Mouse (Mus musculus) Patski (cell line): Measurements from ENCODE around the gene Gpr15. TPM values are rescaled to one million over a fixed set of nuclear protein-coding genes. Genes with fewer than 3 reads are reported as not detected.

Source experiments
- ATAC-seq: fragments of 100-300 bp; one replicate; pipeline ENCODE4 v1.8.0; 2021
- CTCF ChIA-PET: fragments of 350-600 bp; sonication (Branson Sonifier 250); formaldehyde crosslinking; loops from one replicate; lab custom pipeline; 2022; ENCODE audit warnings: inconsistent platforms; lab: Charles Lee
- POLR2A ChIA-PET: fragments of 350-600 bp; sonication (Branson Sonifier 250); formaldehyde crosslinking; loops from one replicate; lab custom pipeline; 2022; ENCODE audit warnings: antibody characterized with exemption, inconsistent platforms; lab: Charles Lee
- DNase-seq: peaks from one replicate; pipeline ENCODE4 v3.0.0-alpha.2; 2011; ENCODE audit warnings: low read depth, low spot score
- H3K27me3 ChIP-seq: fragments of 371-371 bp; one replicate; pipeline ENCODE4 v1.5.1; 2021
- CTCF ChIP-seq: fragments of 100-300 bp; IDR thresholded peaks from one replicate; pipeline ENCODE4 v1.5.1; 2021
- in situ Hi-C: fragments of 300-500 bp; cut with MboI; formaldehyde crosslinking; loops from 3 replicates; pipeline ENCODE4 v1.11.1; 2018; ENCODE audit warnings: low pct_unique_long_range_greater_than_20kb, mixed read lengths
- polyA plus RNA-seq: library from polyadenylated mRNA; unstranded; gene quantifications from one replicate; pipeline ENCODE4 v1.2.3, GENCODE M21; 2021

The Gpr15 gene
- polyA plus RNA-seq, 1 experiment from 2014 or later, result not detected

DNA sequence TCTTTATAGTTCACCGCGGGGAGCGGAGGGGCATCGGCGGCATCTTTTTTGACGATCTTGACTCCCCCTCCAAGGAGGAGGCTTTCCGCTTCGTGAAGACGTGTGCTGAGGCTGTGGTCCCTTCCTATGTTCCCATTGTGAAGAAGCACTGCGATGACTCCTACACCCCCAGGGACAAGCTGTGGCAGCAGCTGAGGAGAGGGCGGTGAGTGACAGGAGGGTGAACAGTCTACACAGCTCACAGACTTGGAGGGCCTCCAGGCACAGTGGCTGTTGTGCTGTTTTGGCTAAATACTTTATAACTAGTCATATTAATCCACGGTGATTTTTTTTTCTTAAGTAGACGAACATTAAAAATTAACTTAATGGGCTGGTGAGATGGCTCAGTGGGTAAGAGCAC, 43.6 kb downstream of the Gpr15 start:
- in situ Hi-C loops, result loop anchor here (5.0 kb wide), 1 partner anchor 52 kb away; the partner anchor contains the start of gene Cldnd1
- POLR2A ChIA-PET, result no interaction called here
- no peak for TF ChIP-seq CTCF
- ATAC-seq (no peak), DNase-seq (no peak)
- H3K27me3 ChIP-seq, result no peaks in the 10 kb centered on the region
- CTCF ChIA-PET, result interaction anchor here (1.5 to 1.7 kb wide), 2 partner anchors 8 to 21 kb away, joined by 3 to 4 read pairs; no protein-coding TSS in a partner anchor

DNA sequence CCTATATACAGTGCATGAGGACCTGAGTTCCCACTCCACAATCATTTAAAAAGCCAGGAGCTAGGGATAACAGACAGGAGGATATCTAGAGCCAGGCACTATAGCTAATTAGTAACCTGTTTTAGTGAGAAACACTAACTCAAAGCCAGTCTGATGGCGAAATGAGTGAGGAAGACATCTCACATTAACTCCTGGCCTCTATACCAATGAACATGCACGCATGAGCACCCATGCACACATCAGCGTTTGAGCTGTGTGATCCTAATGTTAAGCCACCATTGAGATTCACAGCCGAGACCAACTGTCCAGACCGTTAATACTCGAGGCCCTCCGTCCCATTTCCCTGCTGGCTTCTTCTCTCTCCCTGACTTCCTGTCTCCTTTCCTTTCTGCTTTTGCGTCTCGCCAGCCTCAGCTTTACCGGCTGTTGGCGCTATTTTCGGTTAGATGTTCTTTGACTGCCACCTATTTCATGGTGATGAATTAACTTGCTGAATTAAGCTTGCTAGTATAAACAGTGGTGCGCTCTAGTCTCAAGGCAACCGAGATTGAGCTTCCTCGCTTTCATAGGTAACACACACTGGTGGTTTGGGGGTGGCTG, 45.0 kb downstream of the Gpr15 start:
- DNase-seq (no peak), ATAC-seq (no peak)
- POLR2A ChIA-PET, result no interaction called here
- no peaks in the 10 kb centered on the region for H3K27me3 ChIP-seq
- CTCF ChIA-PET, result interaction anchor here (1.0 to 1.5 kb wide), 3 partner anchors 9 to 28 kb away, joined by 3 read pairs; no protein-coding TSS in a partner anchor
- in situ Hi-C loops, result no loop called here
- TF ChIP-seq CTCF, result no peak

DNA sequence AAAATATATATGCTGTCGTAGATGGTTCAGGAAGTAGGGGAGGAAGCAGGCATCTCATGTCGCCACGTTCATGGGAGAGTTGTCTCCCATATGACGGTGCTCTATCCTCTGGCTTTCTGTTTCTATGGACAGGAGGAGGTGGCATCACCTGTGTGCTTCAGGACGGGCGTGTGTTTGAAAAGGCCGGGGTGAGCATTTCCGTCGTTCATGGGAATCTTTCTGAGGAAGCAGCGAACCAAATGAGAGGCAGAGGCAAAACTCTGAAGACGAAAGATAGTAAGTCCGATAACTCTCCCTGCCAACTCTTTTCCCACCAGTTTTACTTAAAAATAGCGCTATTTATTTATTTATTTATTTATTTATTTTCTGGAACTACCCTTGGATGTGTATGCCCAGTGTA, 46.5 kb downstream of the Gpr15 start:
- in situ Hi-C loops, result no loop called here
- ATAC-seq (no peak), DNase-seq (no peak)
- no peak for TF ChIP-seq CTCF
- ChIA-PET POLR2A (interaction anchor here (0.7 kb wide), 1 partner anchor 10 kb away, joined by 3 read pairs; no protein-coding TSS in a partner anchor), CTCF (interaction anchor here (2.0 kb wide), 1 partner anchor 14 kb away, joined by 5 read pairs; no protein-coding TSS in a partner anchor)
- no peaks in the 10 kb centered on the region for H3K27me3 ChIP-seq

DNA sequence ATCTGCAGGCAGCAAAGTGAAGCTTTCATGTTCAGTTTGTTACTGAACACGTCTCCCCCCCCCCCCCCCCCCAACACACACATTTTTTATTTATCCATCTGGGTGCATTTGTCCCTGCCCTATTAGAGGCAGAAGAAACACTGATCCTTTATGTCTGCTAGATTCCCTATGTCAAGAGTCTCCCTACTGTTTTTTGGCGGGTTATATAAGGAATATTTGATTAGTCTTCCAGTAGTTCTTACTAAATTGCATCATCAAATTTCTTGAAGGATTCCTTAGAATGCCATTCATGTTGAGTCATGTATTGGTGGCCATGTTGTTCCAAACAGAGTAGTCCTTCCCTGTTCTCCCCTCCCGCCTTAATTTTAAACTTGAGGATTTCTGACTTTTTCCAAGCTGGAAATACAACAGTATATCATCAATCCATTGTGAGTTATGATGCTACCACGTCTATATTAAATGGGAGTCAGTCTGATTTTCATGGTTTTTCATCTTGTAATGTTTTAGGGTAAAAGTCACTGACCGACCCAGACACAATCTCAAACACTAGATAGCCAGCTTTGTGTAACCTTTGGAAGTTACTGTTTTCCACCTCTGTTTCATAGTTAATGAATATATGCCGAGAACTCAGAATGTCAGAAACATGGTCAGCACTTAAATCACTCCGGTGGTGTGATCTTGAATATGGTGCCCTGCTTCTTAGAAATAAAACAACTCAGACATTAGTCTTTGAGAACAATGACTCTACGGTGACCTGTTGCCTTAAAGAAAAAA, 47.5 kb downstream of the Gpr15 start:
- in situ Hi-C loops, result no loop called here
- DNase-seq, result no peak
- CTCF ChIA-PET, result interaction anchor here (2.0 kb wide), 1 partner anchor 15 kb away, joined by 5 read pairs; no protein-coding TSS in a partner anchor
- TF ChIP-seq CTCF, result no peak
- POLR2A ChIA-PET, result interaction anchor here (0.7 to 0.9 kb wide), 2 partner anchors 11 to 14 kb away, joined by 3 to 4 read pairs; no protein-coding TSS in a partner anchor
- H3K27me3 ChIP-seq, result no peaks in the 10 kb centered on the region
- ATAC-seq, result no peak

DNA sequence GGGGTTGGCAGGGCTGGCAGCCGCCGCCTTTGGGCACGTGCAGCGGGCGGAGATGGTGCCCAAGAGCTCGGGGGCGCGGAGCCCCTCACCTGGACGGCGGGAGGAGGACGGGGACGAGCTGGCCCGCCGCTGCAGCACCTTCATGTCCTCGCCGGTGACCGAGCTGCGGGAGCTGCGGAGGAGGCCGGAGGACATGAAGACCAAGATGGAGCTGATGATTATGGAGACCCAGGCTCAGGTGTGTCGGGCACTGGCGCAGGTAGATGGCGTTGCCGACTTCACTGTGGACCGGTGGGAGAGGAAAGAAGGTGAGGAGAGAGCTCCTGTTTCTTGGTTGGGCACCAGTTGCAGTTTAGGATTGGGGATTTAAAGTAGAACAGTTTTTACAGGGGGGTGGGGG, 48.2 kb downstream of the Gpr15 start:
- in situ Hi-C loops, result no loop called here
- no peak for ATAC-seq
- ChIA-PET POLR2A (interaction anchor here (0.9 kb wide), 1 partner anchor 13 kb away, joined by 4 read pairs; no protein-coding TSS in a partner anchor), CTCF (no interaction called here)
- no peak for TF ChIP-seq CTCF
- no peaks in the 10 kb centered on the region for H3K27me3 ChIP-seq
- DNase-seq, result no peak

DNA sequence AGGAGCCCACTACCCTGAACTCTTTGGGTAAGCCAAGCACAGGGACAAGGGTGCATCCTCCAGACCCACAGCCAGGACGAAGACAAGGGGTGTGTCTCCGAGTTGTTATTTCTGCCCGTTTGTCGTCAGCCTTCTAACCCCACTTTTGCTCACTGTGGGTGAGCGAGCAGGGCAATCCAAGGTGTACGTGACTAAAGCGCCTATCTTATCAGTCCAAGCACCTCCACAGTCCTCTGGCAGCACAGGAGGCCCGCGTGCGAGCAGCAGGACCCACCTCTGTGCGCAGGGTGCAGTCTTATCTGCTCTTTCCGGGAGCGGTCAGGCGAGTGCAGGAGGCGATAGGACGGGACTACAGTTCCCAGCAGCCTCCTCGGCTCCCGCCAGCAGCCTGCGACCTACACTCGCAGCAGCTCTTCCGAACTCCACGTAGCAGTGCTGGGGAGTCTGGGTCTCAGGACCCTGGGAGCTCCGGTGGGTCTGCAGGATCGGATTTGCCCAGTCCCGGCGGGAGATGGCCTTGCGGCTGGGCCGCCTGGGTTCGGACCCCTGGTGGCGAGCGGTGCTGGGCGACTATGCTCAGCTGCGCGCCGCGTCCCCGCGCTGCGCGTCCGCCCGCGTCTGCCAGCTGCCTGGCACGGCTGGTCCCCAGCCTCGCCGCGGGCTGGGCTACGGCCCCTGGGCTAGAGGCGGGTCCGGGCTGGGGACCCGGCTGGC, 48.8 kb downstream of the Gpr15 start, which contains the start of gene Cpox:
Gene Cpox, plus strand, starts transcription at position 376 of the 714 bp plus-strand sequence.
- no peaks in the 10 kb centered on the region for H3K27me3 ChIP-seq
- DNase-seq (peak; percentile 34), ATAC-seq (peak; percentile 98)
- ChIA-PET CTCF (no interaction called here), POLR2A (interaction anchor here (0.9 to 1.0 kb wide), 2 partner anchors 12 to 58 kb away, joined by 3 to 4 read pairs; partner anchors contain the start of gene Cldnd1)
- in situ Hi-C loops, result no loop called here
- TF ChIP-seq CTCF, result peak; percentile 37

DNA sequence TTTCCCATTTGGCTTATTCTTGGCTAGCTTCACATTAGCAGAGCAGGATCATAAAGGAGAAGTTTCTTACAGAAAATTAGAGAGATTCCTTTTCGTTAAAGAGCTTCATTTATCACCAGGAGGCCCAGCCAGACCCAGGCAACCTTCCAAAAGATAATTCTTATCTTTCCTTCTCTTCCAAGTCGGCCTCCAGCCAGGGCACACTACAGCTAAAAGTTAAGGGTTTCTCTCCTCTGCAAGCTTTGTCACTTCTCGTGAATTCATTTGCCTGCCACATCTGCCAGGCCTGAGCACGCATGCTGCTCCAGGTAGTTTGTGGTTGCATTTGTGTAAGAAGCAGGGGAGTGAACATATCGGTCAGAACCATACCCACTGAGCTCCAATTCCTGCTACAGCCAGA, 49.6 kb downstream of the Gpr15 start:
- TF ChIP-seq CTCF, result no peak
- no peak for DNase-seq
- in situ Hi-C loops, result no loop called here
- POLR2A ChIA-PET, result interaction anchor here (1.0 kb wide), 1 partner anchor 59 kb away, joined by 3 read pairs; the partner anchor contains the start of gene Cldnd1
- no peaks in the 10 kb centered on the region for H3K27me3 ChIP-seq
- ATAC-seq, result no peak
- CTCF ChIA-PET, result no interaction called here

DNA sequence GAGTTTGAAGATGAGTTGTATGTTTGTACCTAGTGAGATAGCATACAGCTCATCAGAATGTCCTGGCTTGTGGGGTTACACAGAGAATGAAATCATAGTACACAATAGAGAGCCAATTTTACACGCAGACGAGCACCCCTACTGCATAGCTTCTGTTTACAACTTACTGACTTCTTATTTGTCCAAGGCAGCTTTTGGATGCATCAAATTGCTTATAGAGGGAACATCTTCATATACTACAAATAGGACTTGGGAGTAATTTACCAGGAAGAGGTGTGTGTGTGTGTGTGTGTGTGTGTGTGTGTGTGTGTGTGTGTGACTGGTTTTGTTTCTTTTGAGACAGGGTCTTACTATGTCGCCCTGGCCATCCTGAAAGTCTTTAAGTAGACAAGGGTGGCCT, 50.3 kb downstream of the Gpr15 start:
- no peak for TF ChIP-seq CTCF
- DNase-seq (no peak), ATAC-seq (no peak)
- in situ Hi-C loops, result no loop called here
- CTCF ChIA-PET, result no interaction called here
- POLR2A ChIA-PET, result interaction anchor here (0.6 kb wide), 1 partner anchor 82 kb away, joined by 3 read pairs; no protein-coding TSS in a partner anchor
- H3K27me3 ChIP-seq, result no peaks in the 10 kb centered on the region

Other genes with a start within 250 kb of the Gpr15 start
- 4.5 TPM for gene St3gal6, start 194.8 kb downstream of the Gpr15 start, polyA plus RNA-seq
- gene Gm813, start 102.1 kb downstream of the Gpr15 start, polyA plus RNA-seq, result not detected
- not detected for gene E330017A01Rik, start 80.3 kb downstream of the Gpr15 start, polyA plus RNA-seq
- gene Cpox, start 48.8 kb downstream of the Gpr15 start, polyA plus RNA-seq, result 27.3 TPM
- gene Cldnd1, start 8.8 kb upstream of the Gpr15 start, polyA plus RNA-seq, result 70.1 TPM
- not detected for gene Olfr172, start 44.1 kb upstream of the Gpr15 start, polyA plus RNA-seq
- gene Olfr173, start 81.2 kb upstream of the Gpr15 start, polyA plus RNA-seq, result not detected
- gene Olfr175-ps1, start 107.7 kb upstream of the Gpr15 start, polyA plus RNA-seq, result not detected
- gene Olfr177, start 155.7 kb upstream of the Gpr15 start, polyA plus RNA-seq, result not detected
- gene Olfr178, start 173.0 kb upstream of the Gpr15 start, polyA plus RNA-seq, result not detected
- gene Olfr181, start 209.7 kb upstream of the Gpr15 start, polyA plus RNA-seq, result not detected
- gene Olfr180, start 210.3 kb upstream of the Gpr15 start, polyA plus RNA-seq, result not detected